Mouse (Mus musculus): ENCODE results near the gene Pabpc1l. TPM values are rescaled to one million over a fixed set of nuclear protein-coding genes. Genes with fewer than 3 reads are reported as not detected.

The Pabpc1l gene
- polyA plus RNA-seq, 1 experiment: 2.8 TPM

- peak; percentile 40 for DNase-seq (ENCODE audit: low read depth)
- TF ChIP-seq CTCF (IDR thresholded peaks at IDR 0.05; ENCODE audit: borderline replicate concordance, extremely low read depth, insufficient read depth, insufficient read length) (no peak), POLR2A (IDR thresholded peaks at IDR 0.05; ENCODE audit: borderline replicate concordance, extremely low read depth, insufficient read depth, insufficient read length, poor library complexity, severe bottlenecking) (no peak)
These were observed 17.7 kb upstream of the Pabpc1l start for GRCm38 (mm10) chr2:164007547-164007946.

GRCm38 (mm10) chr2:164007987-164008545, 17.2 kb upstream of the Pabpc1l start:
- TF ChIP-seq CTCF (IDR thresholded peaks at IDR 0.05; ENCODE audit: borderline replicate concordance, extremely low read depth, insufficient read depth, insufficient read length): no peak
- peak; percentile 59 for DNase-seq (ENCODE audit: low read depth)

- TF ChIP-seq POLR2A (IDR thresholded peaks at IDR 0.05; ENCODE audit: borderline replicate concordance, extremely low read depth, insufficient read depth, insufficient read length, poor library complexity, severe bottlenecking) (no peak), CTCF (IDR thresholded peaks at IDR 0.05; ENCODE audit: borderline replicate concordance, extremely low read depth, insufficient read depth, insufficient read length) (no peak)
- no peak for DNase-seq (ENCODE audit: low read depth)
These were observed 16.0 kb upstream of the Pabpc1l start for GRCm38 (mm10) chr2:164009227-164009626.

- no peak for DNase-seq (ENCODE audit: low read depth)
- TF ChIP-seq POLR2A (IDR thresholded peaks at IDR 0.05; ENCODE audit: borderline replicate concordance, extremely low read depth, insufficient read depth, insufficient read length, poor library complexity, severe bottlenecking): no peak
- no peak for TF ChIP-seq CTCF (IDR thresholded peaks at IDR 0.05; ENCODE audit: borderline replicate concordance, extremely low read depth, insufficient read depth, insufficient read length)
These were observed 14.8 kb upstream of the Pabpc1l start for GRCm38 (mm10) chr2:164010496-164010895.

- DNase-seq (ENCODE audit: low read depth): no peak
- TF ChIP-seq POLR2A (IDR thresholded peaks at IDR 0.05; ENCODE audit: borderline replicate concordance, extremely low read depth, insufficient read depth, insufficient read length, poor library complexity, severe bottlenecking) (no peak), CTCF (IDR thresholded peaks at IDR 0.05; ENCODE audit: borderline replicate concordance, extremely low read depth, insufficient read depth, insufficient read length) (no peak)
These were observed 14.3 kb upstream of the Pabpc1l start for GRCm38 (mm10) chr2:164010944-164011343.

GRCm38 (mm10) chr2:164015304-164015703, 9.9 kb upstream of the Pabpc1l start:
- no peak for DNase-seq (ENCODE audit: low read depth)
- TF ChIP-seq CTCF (IDR thresholded peaks at IDR 0.05; ENCODE audit: borderline replicate concordance, extremely low read depth, insufficient read depth, insufficient read length): no peak
- TF ChIP-seq POLR2A (IDR thresholded peaks at IDR 0.05; ENCODE audit: borderline replicate concordance, extremely low read depth, insufficient read depth, insufficient read length, poor library complexity, severe bottlenecking): no peak

- TF ChIP-seq POLR2A (IDR thresholded peaks at IDR 0.05; ENCODE audit: borderline replicate concordance, extremely low read depth, insufficient read depth, insufficient read length, poor library complexity, severe bottlenecking) (no peak), CTCF (IDR thresholded peaks at IDR 0.05; ENCODE audit: borderline replicate concordance, extremely low read depth, insufficient read depth, insufficient read length) (no peak)
- DNase-seq (ENCODE audit: low read depth): no peak
These were observed 6.3 kb upstream of the Pabpc1l start for GRCm38 (mm10) chr2:164018910-164019309.

GRCm38 (mm10) chr2:164019943-164020342, 5.3 kb upstream of the Pabpc1l start:
- DNase-seq (ENCODE audit: low read depth): no peak

GRCm38 (mm10) chr2:164022104-164022503, 3.1 kb upstream of the Pabpc1l start:
- DNase-seq (ENCODE audit: low read depth): no peak
- TF ChIP-seq CTCF (IDR thresholded peaks at IDR 0.05; ENCODE audit: borderline replicate concordance, extremely low read depth, insufficient read depth, insufficient read length) (no peak), POLR2A (IDR thresholded peaks at IDR 0.05; ENCODE audit: borderline replicate concordance, extremely low read depth, insufficient read depth, insufficient read length, poor library complexity, severe bottlenecking) (no peak)

More at GRCm38 (mm10) chr2:164019943-164020342, 5.3 kb upstream of the Pabpc1l start:
- TF ChIP-seq CTCF (IDR thresholded peaks at IDR 0.05; ENCODE audit: borderline replicate concordance, extremely low read depth, insufficient read depth, insufficient read length) (no peak), POLR2A (IDR thresholded peaks at IDR 0.05; ENCODE audit: borderline replicate concordance, extremely low read depth, insufficient read depth, insufficient read length, poor library complexity, severe bottlenecking) (no peak)

GRCm38 (mm10) chr2:164031147-164031546, 5.9 kb downstream of the Pabpc1l start:
- TF ChIP-seq POLR2A (IDR thresholded peaks at IDR 0.05; ENCODE audit: borderline replicate concordance, extremely low read depth, insufficient read depth, insufficient read length, poor library complexity, severe bottlenecking) (no peak), CTCF (IDR thresholded peaks at IDR 0.05; ENCODE audit: borderline replicate concordance, extremely low read depth, insufficient read depth, insufficient read length) (no peak)
- no peak for DNase-seq (ENCODE audit: low read depth)

GRCm38 (mm10) chr2:164032973-164033372, 7.7 kb downstream of the Pabpc1l start:
- TF ChIP-seq CTCF (IDR thresholded peaks at IDR 0.05; ENCODE audit: borderline replicate concordance, extremely low read depth, insufficient read depth, insufficient read length): no peak
- no peak for TF ChIP-seq POLR2A (IDR thresholded peaks at IDR 0.05; ENCODE audit: borderline replicate concordance, extremely low read depth, insufficient read depth, insufficient read length, poor library complexity, severe bottlenecking)
- DNase-seq (ENCODE audit: low read depth): no peak

- peak; percentile 15 for DNase-seq (ENCODE audit: low read depth)
- no peak for TF ChIP-seq POLR2A (IDR thresholded peaks at IDR 0.05; ENCODE audit: borderline replicate concordance, extremely low read depth, insufficient read depth, insufficient read length, poor library complexity, severe bottlenecking)
- TF ChIP-seq CTCF (IDR thresholded peaks at IDR 0.05; ENCODE audit: borderline replicate concordance, extremely low read depth, insufficient read depth, insufficient read length): peak; percentile 19; the same call in 1 of the 2 replicates
These were observed 11.3 kb downstream of the Pabpc1l start for GRCm38 (mm10) chr2:164036520-164037019.

Data from brain, embryonic 14.5 days (tissue).